19 mouse cellular contexts compared by ENCODE assay signal in the genomic region with DNA sequence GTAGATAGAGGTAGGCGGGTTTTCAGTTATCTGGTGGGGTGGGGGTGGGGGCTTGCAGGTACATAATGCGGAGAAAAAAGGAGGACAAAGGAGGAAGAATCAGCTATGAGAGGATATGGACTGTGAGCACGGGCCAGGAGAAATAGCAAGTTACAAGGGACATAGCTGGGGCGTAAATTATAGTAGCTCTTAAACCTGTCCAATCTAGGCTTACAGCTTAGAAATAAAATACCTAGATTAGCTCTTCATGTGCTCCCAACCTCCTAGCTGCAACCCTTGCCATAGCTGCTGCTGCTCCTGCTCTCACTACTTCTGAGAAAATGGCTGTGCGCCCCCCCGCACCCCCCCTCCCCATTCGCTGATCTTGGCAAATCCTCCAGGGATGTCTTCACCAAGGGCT.
"Had no signal": no experiment of that assay in that cellular context is flagged by ENCODE, and none has a peak within 500 bp of the region (broad histone marks: within the 10 kb centered on the region; RNA-seq: fewer than 3 reads in every experiment).

No protein-coding gene starts in this region.

- H3K4me1 ChIP-seq: midbrain, embryonic 10.5 days; midbrain, embryonic 12.5 days; neural tube, embryonic 13.5 days; neural tube, embryonic 15.5 days had no signal

- H3K27ac ChIP-seq: midbrain, embryonic 10.5 days; midbrain, embryonic 12.5 days; neural tube, embryonic 13.5 days; neural tube, embryonic 15.5 days had no signal

- H3K27me3 ChIP-seq: midbrain, embryonic 12.5 days; neural tube, embryonic 13.5 days; neural tube, embryonic 15.5 days had no signal

- H3K9ac ChIP-seq: lung, embryonic 14.5 days; midbrain, embryonic 12.5 days; neural tube, embryonic 13.5 days; neural tube, embryonic 15.5 days had no signal

- H3K4me3 ChIP-seq: midbrain, embryonic 10.5 days; midbrain, embryonic 12.5 days; myocyte; neural tube, embryonic 13.5 days; neural tube, embryonic 15.5 days had no signal

- H3K9me3 ChIP-seq: midbrain, embryonic 10.5 days; midbrain, embryonic 12.5 days; neural tube, embryonic 13.5 days; neural tube, embryonic 15.5 days had no signal

- DNase-seq: lung, adult 18-20 months; lung, embryonic 14.5 days; lung, postnatal 10 days; lung, postnatal 4 days; midbrain, embryonic 14.5 days; retina, postnatal 1 day; right cerebral cortex, adult 18-20 months; right cerebral cortex, postnatal 25 days; right cerebral cortex, postnatal 4 days; spleen, adult 18-20 months; thymus, adult 18-20 months; thymus, postnatal 14 days; thymus, postnatal 36 days had no signal

- ATAC-seq: midbrain, embryonic 16.5 days had no signal

- H3K36me3 ChIP-seq: midbrain, embryonic 10.5 days; midbrain, embryonic 12.5 days; neural tube, embryonic 13.5 days; neural tube, embryonic 15.5 days had no signal

- H3K4me2 ChIP-seq: lung, embryonic 14.5 days; midbrain, embryonic 12.5 days; neural tube, embryonic 13.5 days; neural tube, embryonic 15.5 days had no signal
